Mouse (Mus musculus) small intestine, adult 2 months (tissue): ENCODE measurements around the gene App.

Experiments
- CTCF ChIP-seq: fragments of 200-500 bp; IDR thresholded peaks from 2 replicates; pipeline ENCODE4 v1.5.1; 2012; ENCODE audit warnings: low read depth, mild to moderate bottlenecking, control low read depth, inconsistent platforms, low read length, moderate library complexity, mixed read lengths; ENCODE audit not compliant: insufficient replicate concordance, insufficient read length; ENCODE audit errors: extremely low read depth
- POLR2A ChIP-seq: fragments of 200-500 bp; IDR thresholded peaks from 2 replicates; pipeline ENCODE4 v1.6.1; 2012; ENCODE audit warnings: low read depth, mild to moderate bottlenecking, control low read depth, inconsistent platforms, low read length, moderate library complexity

DNA sequence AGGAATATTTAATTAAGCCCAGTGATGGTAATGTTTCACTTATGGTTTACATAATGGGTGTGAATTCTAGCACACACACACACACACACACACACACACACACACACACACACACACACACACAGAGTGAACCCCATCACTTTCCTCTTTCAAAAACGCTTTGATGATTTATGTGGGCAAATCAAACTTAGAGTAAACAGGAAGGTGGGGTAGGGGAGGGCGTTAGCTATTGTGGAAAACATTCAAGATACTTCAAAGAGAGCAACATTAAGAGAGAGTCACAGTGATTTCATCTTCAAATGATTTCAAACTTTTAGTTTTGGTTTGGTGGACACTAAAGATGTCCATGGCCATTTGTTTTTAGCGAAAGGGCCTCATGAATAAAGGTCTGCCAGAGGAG is 191.0 kb downstream of the App start:
- no peak for TF ChIP-seq POLR2A
- TF ChIP-seq CTCF, result no peak
